Mouse (Mus musculus) liver, embryonic 14.5 days (tissue): ENCODE results near the gene Ube4b. TPM values are rescaled to one million over a fixed set of nuclear protein-coding genes. Genes with fewer than 3 reads are reported as not detected.

Experiments used
- ATAC-seq: fragments of 200-750 bp; cut with Nextera tagmentation; 2 replicates; pipeline ENCODE4 v1.8.0; 2017; ENCODE audit warnings: moderate number of reproducible peaks, mild to moderate bottlenecking, moderate library complexity; ENCODE audit not compliant: insufficient read depth
- DNase-seq, 3 experiments: peaks; one replicate each; pipeline ENCODE4 v3.0.0-alpha.2; 2012 to 2013; ENCODE audit warnings: low read depth in 3 of 3, low spot score in 3 of 3
- H3K27ac ChIP-seq: fragments of 300-500 bp; sonication (generic); 2 replicates; pipeline ENCODE4 v1.5.1; 2014; ENCODE audit warnings: moderate library complexity, mild to moderate bottlenecking, control low read depth, inconsistent platforms
- H3K27me3 ChIP-seq: fragments of 300-500 bp; sonication (generic); 2 replicates; pipeline ENCODE4 v1.6.1; 2014; ENCODE audit warnings: mild to moderate bottlenecking, low read length, moderate library complexity; ENCODE audit not compliant: control insufficient read depth, insufficient read depth
- H3K36me3 ChIP-seq: fragments of 300-500 bp; sonication (generic); replicated peaks from 2 replicates; pipeline ENCODE4 v1.6.1; 2014; ENCODE audit warnings: low read depth; ENCODE audit not compliant: control insufficient read depth, insufficient read depth
- H3K4me1 ChIP-seq, 2 experiments: fragments of 200-500 bp in 1 of 2; fragments of 300-500 bp in 1 of 2; sonication (generic) in 1 of 2; replicated peaks; 2 replicates each; pipeline ENCODE4 v1.6.1; 2012 to 2014; ENCODE audit warnings: antibody characterized with exemption in 1 of 2, inconsistent platforms in 1 of 2, low read length in 1 of 2; ENCODE audit not compliant: control insufficient read depth in 2 of 2, insufficient read depth in 2 of 2
- H3K4me2 ChIP-seq: fragments of 300-500 bp; sonication (generic); 2 replicates; pipeline ENCODE4 v1.6.1; 2014; ENCODE audit warnings: low read depth, mild to moderate bottlenecking, control low read depth, moderate library complexity
- H3K4me3 ChIP-seq, 2 experiments: fragments of 200-500 bp in 1 of 2; fragments of 300-500 bp in 1 of 2; sonication (generic) in 1 of 2; 2 replicates each; pipeline ENCODE4 v1.5.1; 2012 to 2014; ENCODE audit warnings: low read depth in 2 of 2, low read length in 2 of 2, mild to moderate bottlenecking in 2 of 2, control low read depth in 1 of 2, inconsistent platforms in 1 of 2, moderate library complexity in 1 of 2; ENCODE audit not compliant: insufficient read depth in 1 of 2
- H3K9ac ChIP-seq: fragments of 300-500 bp; sonication (generic); replicated peaks from 2 replicates; pipeline ENCODE4 v1.6.1; 2014; ENCODE audit warnings: mild to moderate bottlenecking, control low read depth, moderate library complexity
- H3K9me3 ChIP-seq: fragments of 300-500 bp; sonication (generic); 2 replicates; pipeline ENCODE4 v1.6.1; 2016; ENCODE audit warnings: low read length, mixed read lengths; ENCODE audit not compliant: control insufficient read depth
- CTCF ChIP-seq: IDR thresholded peaks from 2 replicates; pipeline ENCODE4 v1.5.1; 2016; ENCODE audit warnings: antibody characterized with exemption, low read depth, control low read depth
- EP300 ChIP-seq: IDR thresholded peaks from 2 replicates; pipeline ENCODE4 v1.6.1; 2016; ENCODE audit warnings: antibody characterized with exemption, low read depth
- WGBS: fragments of 180-500 bp; shearing (Covaris S2); extraction: QIAGEN DNeasy Blood & Tissue Kit; methylation state at CpG from one replicate; pipeline ENCODE4 v1.1.7; 2014; ENCODE audit not compliant: insufficient replicate concordance; 5-methylcytosine and 5-hydroxymethylcytosine counted together
- polyA plus RNA-seq, 2 experiments: library from polyadenylated mRNA; depleted of rRNA in 1 of 2; stranded (reverse) in 1 of 2; unstranded in 1 of 2; fragments of >200 nt; fragmentation: Nextera tagmentation in 1 of 2; extraction: Ambion mirVana in 1 of 2; gene quantifications; 2 replicates each; pipeline versions ENCODE4 v1.2.1 to v1.2.3; 2012 to 2014

Ube4b gene
- polyA plus RNA-seq, 2 experiments = 8.2 to 16.7 TPM

DNA sequence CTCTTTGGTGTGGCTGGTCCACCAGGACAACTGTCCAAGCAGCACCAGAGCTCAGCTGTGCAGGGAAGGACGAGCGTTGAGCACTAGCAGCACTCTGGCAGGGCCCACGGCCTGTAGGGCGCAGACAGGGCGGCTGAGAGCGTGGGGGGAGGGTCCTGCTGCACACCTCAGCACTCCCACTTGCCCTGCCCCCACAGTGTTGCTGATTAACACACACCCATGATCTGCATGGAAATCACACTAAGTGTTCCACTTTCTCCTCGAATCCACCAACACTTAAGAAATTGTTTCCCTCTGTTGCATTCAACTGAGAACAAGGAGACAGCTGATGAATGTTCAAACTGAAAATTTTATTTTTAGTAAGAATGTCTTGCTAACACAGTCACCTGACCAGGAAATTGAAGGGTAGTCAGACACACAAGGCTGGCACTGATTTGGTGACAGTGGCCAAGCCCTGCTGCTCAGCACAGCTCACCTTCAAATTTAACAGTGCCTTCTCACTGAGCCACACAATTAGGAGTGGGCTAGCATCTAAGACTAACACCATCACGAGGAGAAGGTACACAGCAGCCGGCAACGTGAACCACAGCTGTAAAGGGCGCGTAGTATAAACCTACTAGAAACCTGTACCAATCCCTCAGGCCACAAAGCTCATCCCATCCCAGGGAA lies 60.7 kb downstream of the Ube4b start:
- ATAC-seq = no peak
- TF ChIP-seq EP300 = no peak
- TF ChIP-seq CTCF = no peak
- DNase-seq = no peak
- Histone ChIP-seq H3K4me2 (no peak overlapping the region), H3K9ac (no peak overlapping the region), H3K4me3 (no peak overlapping the region), H3K27me3 (no peaks in the 10 kb centered on the region), H3K36me3 (peaks cover 26% of the 10 kb centered on the region), H3K4me1 (no peaks in the 10 kb centered on the region), H3K27ac (no peak overlapping the region), H3K9me3 (no peaks in the 10 kb centered on the region)
- 77% methylated on average over 12 of the region's 12 CpGs for WGBS

GRCm38 (mm10) chr4:149364896-149365295 lies 61.7 kb downstream of the Ube4b start:
- no peak for TF ChIP-seq EP300
- peaks cover 27% of the 10 kb centered on the region for H3K36me3 ChIP-seq
- H3K27me3 ChIP-seq = no peaks in the 10 kb centered on the region
- H3K27ac ChIP-seq = no peak overlapping the region
- 89% methylated on average over 5 of the region's 5 CpGs for WGBS
- ATAC-seq (no peak), DNase-seq (no peak)
- H3K9ac ChIP-seq = no peak overlapping the region
- H3K9me3 ChIP-seq = no peaks in the 10 kb centered on the region
- H3K4me2 ChIP-seq = no peak overlapping the region
- no peaks in the 10 kb centered on the region for H3K4me1 ChIP-seq
- no peak overlapping the region for H3K4me3 ChIP-seq

DNA sequence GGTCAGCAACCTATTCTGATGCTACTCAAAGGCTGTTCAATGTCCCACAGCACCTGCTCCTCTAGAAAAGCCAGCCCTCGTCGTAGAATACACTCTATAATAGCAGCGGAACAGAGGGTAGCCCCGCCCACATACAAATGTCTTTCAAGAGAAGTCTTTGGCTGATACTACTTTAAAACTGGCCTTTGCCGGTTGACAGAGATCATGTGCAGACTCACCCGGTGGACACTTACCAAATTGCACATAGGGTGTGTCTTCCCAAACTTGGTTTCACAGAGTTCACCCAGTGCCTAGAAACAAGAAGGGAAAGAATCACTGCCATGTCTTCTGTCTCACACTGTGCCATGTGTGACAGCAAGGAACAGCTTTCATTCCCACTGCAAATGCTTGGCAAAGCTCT lies 65.5 kb downstream of the Ube4b start:
- Histone ChIP-seq H3K36me3 (peaks cover 29% of the 10 kb centered on the region), H3K4me2 (no peak overlapping the region), H3K9me3 (no peaks in the 10 kb centered on the region), H3K4me1 (no peaks in the 10 kb centered on the region), H3K4me3 (no peak overlapping the region), H3K27ac (no peak overlapping the region), H3K9ac (no peak overlapping the region), H3K27me3 (no peaks in the 10 kb centered on the region)
- DNase-seq (no peak), ATAC-seq (no peak)
- WGBS = 74% methylated on average over 6 of the region's 6 CpGs
- TF ChIP-seq CTCF = no peak
- TF ChIP-seq EP300 = no peak

GRCm38 (mm10) chr4:149360647-149361046 lies 65.9 kb downstream of the Ube4b start:
- no peaks in the 10 kb centered on the region for H3K9me3 ChIP-seq
- peaks cover 30% of the 10 kb centered on the region for H3K36me3 ChIP-seq
- 88% methylated on average over 5 of the region's 5 CpGs for WGBS
- TF ChIP-seq EP300 = no peak
- no peak overlapping the region for H3K4me3 ChIP-seq
- no peak for ATAC-seq
- H3K9ac ChIP-seq = no peak overlapping the region
- H3K27ac ChIP-seq = no peak overlapping the region
- no peak overlapping the region for H3K4me2 ChIP-seq
- no peak for DNase-seq
- no peaks in the 10 kb centered on the region for H3K4me1 ChIP-seq
- no peaks in the 10 kb centered on the region for H3K27me3 ChIP-seq

DNA sequence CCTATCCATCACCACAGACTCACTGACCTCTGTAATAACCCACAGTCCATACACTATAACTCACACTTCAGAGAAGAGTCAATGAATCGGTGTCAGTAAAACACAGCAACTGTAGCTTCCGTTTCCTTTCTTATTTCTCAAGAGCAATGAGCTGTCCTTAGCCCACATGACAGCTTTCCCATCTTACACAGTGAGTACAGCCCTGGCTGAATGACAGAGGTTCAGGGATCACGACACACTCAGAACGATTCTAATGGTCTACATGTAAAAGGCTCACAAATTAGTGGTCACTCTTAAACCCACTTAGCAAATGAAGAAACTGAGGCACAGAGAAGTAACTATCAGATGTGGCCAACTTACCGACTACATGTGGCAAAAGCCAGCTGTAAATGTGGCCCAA lies 68.6 kb downstream of the Ube4b start:
- H3K27ac ChIP-seq = no peak overlapping the region
- WGBS = 80% methylated on average over 5 of the region's 5 CpGs
- no peak for TF ChIP-seq CTCF
- TF ChIP-seq EP300 = no peak
- H3K36me3 ChIP-seq = peaks cover 32% of the 10 kb centered on the region
- no peak for ATAC-seq
- no peaks in the 10 kb centered on the region for H3K9me3 ChIP-seq
- DNase-seq = no peak
- H3K4me1 ChIP-seq = no peaks in the 10 kb centered on the region
- H3K4me2 ChIP-seq = no peak overlapping the region
- H3K27me3 ChIP-seq = no peaks in the 10 kb centered on the region
- no peak overlapping the region for H3K9ac ChIP-seq
- no peak overlapping the region for H3K4me3 ChIP-seq
